Mouse (Mus musculus) forebrain, embryonic 16.5 days (tissue): ENCODE results near the gene Nectin4. TPM values are rescaled to one million over a fixed set of nuclear protein-coding genes. Genes with fewer than 3 reads are reported as not detected.

Source experiments
- ATAC-seq: fragments of 200-750 bp; cut with Nextera tagmentation; 2 replicates; pipeline ENCODE4 v1.8.0; 2017; ENCODE audit warnings: mild to moderate bottlenecking, moderate library complexity
- H3K27ac ChIP-seq: fragments of 300-500 bp; sonication (generic); 2 replicates; pipeline ENCODE4 v1.5.1; 2014; ENCODE audit warnings: low read length, control low read depth
- H3K27me3 ChIP-seq: fragments of 300-500 bp; sonication (generic); replicated peaks from 2 replicates; pipeline ENCODE4 v1.6.1; 2014; ENCODE audit warnings: low read length; ENCODE audit not compliant: control insufficient read depth, insufficient read depth
- H3K36me3 ChIP-seq: fragments of 300-500 bp; sonication (generic); 2 replicates; pipeline ENCODE4 v1.6.1; 2014; ENCODE audit not compliant: control insufficient read depth, insufficient read depth
- H3K4me1 ChIP-seq: fragments of 300-500 bp; sonication (generic); replicated peaks from 2 replicates; pipeline ENCODE4 v1.6.1; 2014; ENCODE audit warnings: low read length; ENCODE audit not compliant: control insufficient read depth, insufficient read depth
- H3K4me2 ChIP-seq: fragments of 300-500 bp; sonication (generic); 2 replicates; pipeline ENCODE4 v1.6.1; 2014; ENCODE audit warnings: mild to moderate bottlenecking, low read length, control low read depth
- H3K4me3 ChIP-seq: fragments of 300-500 bp; sonication (generic); replicated peaks from 2 replicates; pipeline ENCODE4 v1.5.1; 2014; ENCODE audit warnings: mild to moderate bottlenecking, low read length, control low read depth
- H3K9ac ChIP-seq: fragments of 300-500 bp; sonication (generic); replicated peaks from 2 replicates; pipeline ENCODE4 v1.6.1; 2014; ENCODE audit warnings: low read depth, low read length, control low read depth
- H3K9me3 ChIP-seq: fragments of 300-500 bp; sonication (generic); 2 replicates; pipeline ENCODE4 v1.6.1; 2016; ENCODE audit warnings: low read length; ENCODE audit not compliant: control insufficient read depth
- WGBS: fragments of 180-500 bp; shearing (Covaris S2); extraction: QIAGEN DNeasy Blood & Tissue Kit; methylation state at CpG from one replicate; pipeline ENCODE4 v1.1.7; 2014; 5-methylcytosine and 5-hydroxymethylcytosine counted together
- polyA plus RNA-seq: library from polyadenylated mRNA; unstranded; fragments of >200 nt; fragmentation: Nextera tagmentation; extraction: Ambion mirVana; gene quantifications from 2 replicates; pipeline ENCODE4 v1.2.1, GENCODE M21; 2015

Gene Nectin4
- polyA plus RNA-seq, 1 experiment from 2014 or later: 1.1 TPM

DNA sequence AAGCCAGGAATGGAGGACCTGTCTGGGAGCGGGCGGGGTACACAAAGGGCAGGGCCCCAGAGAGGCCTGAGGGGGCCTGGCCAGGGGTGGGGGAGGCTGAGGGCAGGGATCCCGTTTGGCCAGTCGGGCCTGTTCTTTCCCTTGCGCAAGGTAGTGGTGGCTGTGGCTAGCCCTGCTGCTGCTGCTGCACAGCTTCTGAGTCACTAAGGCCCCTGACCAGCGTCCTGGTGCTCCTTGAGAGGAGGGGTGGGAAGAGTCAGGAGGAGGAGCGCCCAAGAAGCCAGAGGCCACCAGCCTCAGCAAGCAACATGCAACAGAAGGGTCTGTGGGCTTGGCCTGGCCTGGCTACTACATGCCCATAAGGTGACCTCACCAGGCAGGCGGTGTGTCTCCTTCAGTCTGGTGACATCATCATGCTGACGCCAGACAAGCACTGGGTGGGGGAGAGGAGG lies 5.8 kb downstream of the Nectin4 start:
- Histone ChIP-seq H3K36me3 (no peaks in the 10 kb centered on the region), H3K4me2 (no peak overlapping the region), H3K9ac (no peak overlapping the region), H3K9me3 (no peaks in the 10 kb centered on the region), H3K4me3 (no peak overlapping the region), H3K27ac (no peak overlapping the region), H3K4me1 (peaks cover 9% of the 10 kb centered on the region), H3K27me3 (peaks cover 7% of the 10 kb centered on the region)
- ATAC-seq: no peak
- 50% methylated on average over 9 of the region's 9 CpGs for WGBS

DNA sequence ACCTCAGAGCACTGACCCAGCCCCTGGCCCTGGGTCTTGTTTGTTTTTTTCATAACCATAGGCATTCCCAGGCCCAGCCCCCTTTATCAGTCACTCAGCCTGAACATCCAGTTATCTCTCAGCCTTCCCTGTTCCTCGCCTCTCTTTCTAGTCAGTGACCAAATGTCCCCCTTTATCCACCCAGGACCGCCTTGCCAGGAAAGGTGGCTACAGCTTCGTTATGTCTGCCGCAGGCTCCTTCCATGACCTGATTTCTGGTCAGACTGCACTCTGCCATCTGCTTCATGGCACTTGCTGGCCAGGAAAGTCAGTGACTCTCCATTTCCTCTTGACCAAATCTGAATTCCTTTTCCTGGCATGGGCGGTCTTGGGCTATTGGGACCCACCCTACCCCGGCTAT lies 8.4 kb downstream of the Nectin4 start:
- H3K36me3 ChIP-seq: no peaks in the 10 kb centered on the region
- no peak overlapping the region for H3K4me2 ChIP-seq
- no peak overlapping the region for H3K4me3 ChIP-seq
- peaks cover 9% of the 10 kb centered on the region for H3K4me1 ChIP-seq
- no peak overlapping the region for H3K9ac ChIP-seq
- 90% methylated on average over 6 of the region's 6 CpGs for WGBS
- no peak for ATAC-seq
- H3K27ac ChIP-seq: no peak overlapping the region
- H3K9me3 ChIP-seq: no peaks in the 10 kb centered on the region
- H3K27me3 ChIP-seq: peaks cover 12% of the 10 kb centered on the region

DNA sequence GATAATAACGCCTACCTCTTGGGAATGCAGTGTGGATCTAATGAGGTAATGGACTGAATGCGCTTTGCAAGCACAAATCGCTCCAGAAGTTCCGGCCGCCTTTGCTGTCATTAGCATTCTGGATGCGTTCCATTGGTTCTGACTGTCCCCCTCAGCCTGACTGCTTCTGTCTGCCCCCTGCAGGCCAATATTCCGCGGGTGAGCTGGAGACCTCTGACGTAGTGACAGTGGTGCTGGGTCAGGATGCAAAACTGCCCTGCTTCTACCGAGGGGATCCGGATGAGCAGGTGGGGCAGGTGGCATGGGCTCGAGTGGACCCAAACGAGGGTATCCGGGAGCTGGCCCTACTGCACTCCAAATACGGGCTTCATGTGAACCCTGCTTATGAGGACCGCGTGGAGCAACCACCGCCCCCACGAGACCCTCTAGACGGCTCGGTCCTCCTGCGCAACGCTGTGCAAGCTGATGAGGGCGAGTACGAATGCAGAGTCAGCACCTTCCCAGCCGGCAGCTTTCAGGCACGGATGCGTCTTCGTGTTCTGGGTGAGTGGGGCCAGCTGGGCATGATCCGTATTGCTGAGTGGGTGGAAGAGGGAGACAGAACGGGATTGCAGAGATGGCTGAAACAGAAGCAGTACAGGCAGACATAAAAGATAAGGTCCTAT lies 10.2 kb downstream of the Nectin4 start:
- Histone ChIP-seq H3K4me2 (peak overlapping the region; percentile 55), H3K4me1 (peaks cover 9% of the 10 kb centered on the region), H3K27ac (no peak overlapping the region), H3K4me3 (peak overlapping the region; percentile 36), H3K27me3 (peaks cover 12% of the 10 kb centered on the region), H3K9me3 (no peaks in the 10 kb centered on the region), H3K36me3 (no peaks in the 10 kb centered on the region), H3K9ac (peak overlapping the region; percentile 42; the same call in 1 of the 2 replicates)
- under 1% methylated on average over 31 of the region's 31 CpGs for WGBS
- peak; percentile 74 for ATAC-seq

- no peak for ATAC-seq
Measured at GRCm38 (mm10) chr1:171382096-171382620, 12.3 kb downstream of the Nectin4 start.

GRCm38 (mm10) chr1:171384361-171384760 lies 14.5 kb downstream of the Nectin4 start:
- no peak overlapping the region for H3K4me2 ChIP-seq
- H3K9me3 ChIP-seq: no peaks in the 10 kb centered on the region
- H3K27me3 ChIP-seq: peaks cover 10% of the 10 kb centered on the region
- H3K27ac ChIP-seq: no peak overlapping the region
- peaks cover 9% of the 10 kb centered on the region for H3K4me1 ChIP-seq
- H3K9ac ChIP-seq: no peak overlapping the region
- no peak for ATAC-seq
- H3K36me3 ChIP-seq: no peaks in the 10 kb centered on the region
- WGBS: 67% methylated on average over 9 of the region's 9 CpGs
- no peak overlapping the region for H3K4me3 ChIP-seq

More at GRCm38 (mm10) chr1:171382096-171382620, 12.3 kb downstream of the Nectin4 start:
- 88% methylated on average over 11 of the region's 11 CpGs for WGBS
- Histone ChIP-seq H3K27ac (no peak overlapping the region), H3K4me1 (peaks cover 9% of the 10 kb centered on the region), H3K9me3 (no peaks in the 10 kb centered on the region), H3K36me3 (no peaks in the 10 kb centered on the region), H3K27me3 (peaks cover 12% of the 10 kb centered on the region), H3K4me3 (no peak overlapping the region), H3K4me2 (no peak overlapping the region), H3K9ac (no peak overlapping the region)

DNA sequence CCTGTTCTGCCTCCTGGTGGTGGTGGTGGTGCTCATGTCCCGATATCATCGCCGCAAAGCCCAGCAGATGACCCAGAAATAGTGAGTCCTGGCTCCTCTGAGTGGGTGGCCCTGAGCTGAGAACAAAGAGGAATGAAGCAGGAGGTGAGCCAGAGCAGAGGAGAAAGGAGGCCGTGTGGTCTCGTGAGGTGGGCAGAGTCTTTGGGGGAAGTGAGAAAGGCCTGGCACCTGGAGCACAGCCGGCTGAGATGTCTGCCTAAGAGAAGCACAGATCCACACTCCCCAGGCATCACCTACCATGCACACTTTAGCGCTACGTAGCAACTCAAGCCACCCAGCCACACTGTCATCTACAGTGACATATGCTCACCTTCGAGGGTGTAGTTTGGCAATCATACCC lies 15.3 kb downstream of the Nectin4 start:
- no peak for ATAC-seq
- WGBS: 66% methylated on average over 9 of the region's 9 CpGs
- Histone ChIP-seq H3K4me3 (no peak overlapping the region), H3K27me3 (peaks cover 5% of the 10 kb centered on the region), H3K27ac (no peak overlapping the region), H3K36me3 (no peaks in the 10 kb centered on the region), H3K9ac (no peak overlapping the region), H3K9me3 (no peaks in the 10 kb centered on the region), H3K4me2 (no peak overlapping the region), H3K4me1 (peaks cover 2% of the 10 kb centered on the region)

- Histone ChIP-seq H3K27me3 (no peaks in the 10 kb centered on the region), H3K27ac (no peak overlapping the region), H3K4me1 (no peaks in the 10 kb centered on the region), H3K36me3 (no peaks in the 10 kb centered on the region), H3K9ac (no peak overlapping the region), H3K4me2 (no peak overlapping the region), H3K9me3 (no peaks in the 10 kb centered on the region), H3K4me3 (no peak overlapping the region)
- 26% methylated on average over 6 of the region's 6 CpGs for WGBS
- ATAC-seq: no peak
Measured at GRCm38 (mm10) chr1:171387099-171387498, 17.2 kb downstream of the Nectin4 start.

DNA sequence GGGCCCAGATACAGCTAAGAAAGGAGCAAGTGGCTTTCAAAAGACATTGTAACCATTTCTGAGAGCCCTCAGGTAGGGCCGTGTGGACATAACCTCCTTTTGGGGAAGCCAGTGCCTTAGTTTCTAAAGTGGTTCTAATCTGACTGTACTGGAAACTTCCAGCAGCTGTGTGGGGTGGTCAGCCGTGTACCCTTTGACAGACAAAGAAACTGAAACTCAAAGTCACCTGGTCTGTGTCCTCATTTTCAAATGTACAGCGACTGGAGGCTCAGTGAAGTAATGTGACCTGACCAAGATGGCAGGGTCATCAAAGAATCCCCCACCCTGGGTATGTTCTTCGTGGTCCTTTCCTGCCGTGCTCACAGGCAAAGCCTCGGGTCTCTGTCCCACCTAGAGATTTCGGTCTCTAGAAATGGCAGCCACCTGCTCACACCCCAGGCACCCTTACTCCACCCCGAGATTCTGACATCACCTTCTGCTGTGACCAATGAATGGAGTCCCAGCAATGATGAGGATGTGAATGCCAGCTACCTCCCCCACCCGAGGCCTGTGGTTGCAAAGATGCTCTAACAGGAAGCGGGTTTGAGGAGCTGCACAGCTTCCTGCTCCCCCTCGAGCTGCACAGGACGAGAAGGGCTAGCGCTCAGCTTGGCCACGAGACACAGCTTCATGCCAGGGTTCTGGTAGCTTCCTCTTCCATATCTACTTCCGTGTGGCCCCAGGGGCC lies 18.6 kb downstream of the Nectin4 start, which contains the start of gene Arhgap30:
Arhgap30 (plus strand) TSS at position 579 of the 727 bp plus-strand sequence.
- no peaks in the 10 kb centered on the region for H3K27me3 ChIP-seq
- H3K27ac ChIP-seq: no peak within 1 kb of the TSS
- H3K36me3 ChIP-seq: no peaks in the 10 kb centered on the region
- no peak for ATAC-seq
- H3K9ac ChIP-seq: no peak within 1 kb of the TSS
- WGBS: 83% methylated on average over 15 of the region's 15 CpGs
- H3K4me1 ChIP-seq: no peaks in the 10 kb centered on the region
- no peak within 1 kb of the TSS for H3K4me3 ChIP-seq
- H3K9me3 ChIP-seq: no peaks in the 10 kb centered on the region
- H3K4me2 ChIP-seq: no peak within 1 kb of the TSS

- H3K9me3 ChIP-seq: no peaks in the 10 kb centered on the region
- H3K36me3 ChIP-seq: no peaks in the 10 kb centered on the region
- H3K9ac ChIP-seq: no peak overlapping the region
- WGBS: 82% methylated on average over 4 of the region's 4 CpGs
- no peaks in the 10 kb centered on the region for H3K4me1 ChIP-seq
- no peak overlapping the region for H3K4me3 ChIP-seq
- H3K27ac ChIP-seq: no peak overlapping the region
- ATAC-seq: no peak
- H3K27me3 ChIP-seq: 0 out of 2 replicates have a peak, but pooled peaks cover 2% of the 10 kb centered on the region
- H3K4me2 ChIP-seq: no peak overlapping the region
Measured at GRCm38 (mm10) chr1:171390101-171390500, 20.2 kb downstream of the Nectin4 start.
